Mouse (Mus musculus): ENCODE measurements around the gene Ankrd61. TPM values are rescaled to one million over a fixed set of nuclear protein-coding genes. Genes with fewer than 3 reads are reported as not detected.

Gene Ankrd61
- polyA plus RNA-seq, 1 experiment = 0.38 TPM

DNA sequence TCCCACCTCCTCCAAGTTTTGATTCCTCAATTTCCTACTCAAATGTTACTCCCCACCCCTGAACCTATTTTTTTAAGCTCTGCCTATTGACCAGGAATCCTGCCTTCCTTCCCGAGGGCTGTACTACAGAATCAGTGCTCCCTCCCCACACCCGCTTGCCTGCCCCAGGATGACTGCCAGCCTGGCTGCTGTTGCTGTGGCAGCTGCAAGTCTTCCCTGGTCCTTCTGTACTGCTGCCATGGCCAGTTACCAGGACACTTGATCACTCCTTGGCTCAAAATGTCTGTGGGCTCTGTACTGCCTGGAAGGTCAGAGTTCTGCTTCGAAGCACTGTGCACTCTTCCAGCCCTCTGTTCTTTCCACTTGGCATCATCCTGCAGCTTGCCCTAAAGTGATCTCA lies 4.6 kb upstream of the Ankrd61 start:
- DNase-seq (ENCODE audit: extremely low spot score in 1 of 2, low spot score in 1 of 2) = peak in 1 of 2 experiments; percentile 23

DNA sequence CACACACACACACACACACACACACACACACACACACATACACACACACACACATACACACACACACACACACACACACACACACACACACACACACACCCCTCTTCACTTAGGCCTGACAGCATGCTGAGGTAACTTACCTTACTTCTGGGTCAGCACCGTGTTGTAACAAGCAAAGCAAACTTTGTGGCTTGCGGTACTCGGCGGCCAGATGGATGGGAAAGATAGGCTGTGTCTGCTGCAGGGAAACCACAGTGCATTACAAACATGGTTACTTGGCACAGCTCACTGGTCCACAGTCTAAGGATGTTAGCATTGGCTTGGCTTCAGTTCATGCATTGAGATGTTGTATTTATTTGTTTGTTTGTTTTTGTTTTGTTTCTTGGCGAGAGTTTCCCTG lies 4.1 kb downstream of the Ankrd61 start:
- DNase-seq (ENCODE audit: extremely low spot score in 1 of 2, low spot score in 1 of 2) = no peak

DNA sequence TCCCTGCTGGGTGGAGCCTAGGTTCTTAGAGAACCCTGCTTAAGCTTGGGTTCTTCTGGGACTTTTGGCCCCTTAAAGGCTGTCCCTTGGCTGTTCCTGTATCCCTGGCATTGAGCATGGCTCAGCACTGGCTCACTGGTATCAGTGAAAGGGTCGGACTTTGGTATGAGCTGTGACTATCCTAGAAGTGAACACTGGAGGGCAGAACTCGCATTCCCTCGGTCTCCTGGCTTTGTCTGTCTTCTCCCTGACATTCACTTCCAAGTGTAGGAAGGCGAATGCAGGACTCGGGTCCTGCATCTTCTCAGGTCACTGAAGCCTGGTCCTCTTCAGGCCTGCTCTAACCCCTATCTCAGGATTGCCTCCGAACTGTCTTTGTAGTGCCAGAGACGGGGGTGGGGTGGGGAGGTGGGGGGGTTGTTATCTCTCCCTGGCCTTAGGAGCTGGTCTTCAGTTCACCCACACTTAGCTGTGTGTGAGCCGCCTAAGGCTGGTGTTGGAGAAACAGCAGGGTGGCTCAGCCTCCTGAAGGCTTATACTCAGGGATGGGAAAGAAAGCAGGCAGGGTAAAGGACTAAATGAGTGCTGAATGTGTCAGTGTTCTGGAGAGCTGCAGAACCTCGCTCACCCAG lies 5.1 kb downstream of the Ankrd61 start:
- peak in 1 of 2 experiments; percentile 34 for DNase-seq (ENCODE audit: extremely low spot score in 1 of 2, low spot score in 1 of 2)

DNA sequence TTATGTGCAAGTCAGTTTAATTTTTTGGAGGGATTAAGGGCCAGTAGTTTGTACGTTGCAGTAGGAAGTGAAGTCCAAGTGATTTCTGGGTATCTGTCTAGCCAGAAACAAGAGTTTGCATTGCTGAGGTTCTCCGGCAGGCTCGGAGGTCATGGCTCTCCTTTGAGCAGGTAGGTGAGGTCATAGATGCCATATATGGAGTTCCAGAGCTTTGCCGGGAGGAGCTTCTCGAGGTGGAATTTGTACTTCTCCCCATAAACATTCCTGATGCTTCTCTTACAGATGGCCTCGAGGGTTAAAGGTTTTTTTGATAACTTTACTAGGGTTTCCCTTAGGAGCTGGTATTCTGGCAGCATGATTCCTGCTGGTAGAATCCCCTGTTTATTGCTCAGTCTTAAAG lies 6.7 kb downstream of the Ankrd61 start:
- DNase-seq (ENCODE audit: extremely low spot score in 1 of 2, low spot score in 1 of 2) = no peak

DNA sequence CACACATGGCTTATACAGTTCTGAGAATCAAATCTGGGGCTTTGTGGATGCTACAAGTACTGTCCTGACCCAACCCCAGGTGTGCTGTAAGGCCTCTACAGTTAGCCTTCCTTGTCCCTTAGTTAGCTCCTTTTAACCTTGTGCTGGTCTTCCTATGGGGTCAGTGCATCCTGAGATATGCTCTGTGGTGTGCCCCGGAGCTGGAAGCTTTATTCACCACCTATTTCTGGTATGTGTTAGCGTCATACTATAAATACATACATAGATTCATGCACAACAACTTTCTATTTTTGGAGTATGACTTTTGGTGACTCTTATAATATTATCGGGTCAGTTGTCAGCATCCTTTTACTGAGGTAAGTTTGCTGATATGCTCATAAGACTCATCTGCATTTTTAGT lies 12.2 kb downstream of the Ankrd61 start:
- DNase-seq (ENCODE audit: extremely low spot score in 1 of 2, low spot score in 1 of 2) = no peak

DNA sequence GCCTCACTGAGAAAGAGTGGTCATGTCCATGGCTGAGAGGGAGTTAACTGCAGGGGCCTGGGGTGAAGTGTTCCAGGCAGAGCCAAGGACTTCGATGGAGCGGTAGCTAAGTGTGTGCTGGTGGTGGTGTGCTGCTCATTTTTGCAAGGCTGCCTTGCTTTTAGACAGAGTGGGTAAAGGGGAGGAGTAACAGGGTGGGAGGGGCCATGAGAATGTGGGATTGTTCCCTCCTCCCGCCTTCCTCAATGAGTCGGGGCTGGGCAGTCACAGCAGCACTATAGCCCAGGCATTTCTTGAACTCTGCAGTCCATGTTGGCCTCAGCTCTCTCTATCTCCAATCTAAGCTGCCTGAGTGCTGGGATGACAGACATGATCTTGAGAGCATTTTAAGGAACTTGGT lies 22.9 kb downstream of the Ankrd61 start:
- DNase-seq (ENCODE audit: extremely low spot score in 1 of 2, low spot score in 1 of 2) = no peak

DNA sequence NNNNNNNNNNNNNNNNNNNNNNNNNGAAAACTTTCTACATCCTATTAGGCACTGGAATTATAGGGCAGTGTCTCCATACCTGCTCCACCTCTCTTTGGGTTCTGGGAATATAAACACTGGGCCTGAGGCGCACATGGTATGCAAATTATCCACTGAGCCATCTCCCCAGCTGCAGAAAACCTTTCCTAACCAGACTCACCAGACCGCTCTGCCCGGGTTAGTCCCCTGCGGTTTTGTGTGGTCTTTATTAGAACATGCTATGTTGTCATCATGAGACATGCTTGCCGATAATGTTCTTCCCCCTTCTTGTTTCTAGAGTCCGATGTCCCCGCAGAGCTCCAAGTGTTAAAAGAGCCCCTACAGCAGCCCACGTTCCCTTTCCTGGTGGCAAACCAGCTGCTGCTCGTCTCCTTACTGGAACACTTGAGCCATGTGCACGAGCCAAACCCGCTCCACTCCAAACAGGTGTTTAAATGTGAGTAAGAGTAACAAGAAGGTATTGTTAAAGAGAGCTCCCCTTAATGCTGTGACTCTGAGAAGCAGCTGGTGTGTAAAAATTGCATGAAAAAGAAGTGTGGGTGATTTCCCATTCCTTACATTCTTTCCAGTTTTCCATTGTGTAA lies 25.8 kb downstream of the Ankrd61 start:
- DNase-seq (ENCODE audit: extremely low spot score in 1 of 2, low spot score in 1 of 2) = no peak

Other genes with a start within 250 kb of the Ankrd61 start
- gene Usp42, start 165.4 kb downstream of the Ankrd61 start, polyA plus RNA-seq (2012; rRNA removed) = 12.0 and 12.7 TPM in 2 replicates
- gene Eif2ak1, start 79.9 kb downstream of the Ankrd61 start, polyA plus RNA-seq (2012; rRNA removed) = 32.2 and 33.1 TPM in 2 replicates
- gene Aimp2, start 12.2 kb upstream of the Ankrd61 start, polyA plus RNA-seq (2012; rRNA removed) = 52.4 and 55.7 TPM in 2 replicates
- gene Pms2, start 12.3 kb upstream of the Ankrd61 start, polyA plus RNA-seq (2012; rRNA removed) = 15.7 and 18.0 TPM in 2 replicates
- gene Gm42421, start 30.5 kb upstream of the Ankrd61 start, polyA plus RNA-seq (2012; rRNA removed) = 2.6 and 2.9 TPM in 2 replicates
- 12.7 and 14.3 TPM in 2 replicates for gene Rsph10b, start 35.4 kb upstream of the Ankrd61 start, polyA plus RNA-seq (2012; rRNA removed)
- 35.8 and 41.2 TPM in 2 replicates for gene Ccz1, start 117.2 kb upstream of the Ankrd61 start, polyA plus RNA-seq (2012; rRNA removed)
- 1.1 and 1.8 TPM in 2 replicates for gene Ocm, start 129.0 kb upstream of the Ankrd61 start, polyA plus RNA-seq (2012; rRNA removed)
- gene Lmtk2, start 202.8 kb upstream of the Ankrd61 start, polyA plus RNA-seq (2012; rRNA removed) = 57.8 and 60.6 TPM in 2 replicates